Mouse (Mus musculus): ENCODE data around the gene Zc3h6. TPM values are rescaled to one million over a fixed set of nuclear protein-coding genes. Genes with fewer than 3 reads are reported as not detected.
A peak's percentile ranks its signal among the peaks of the same experiment; 100 is the strongest.

Zc3h6 gene
- total RNA-seq, 2 experiments from 2014 or later: 14.7 to 17.5 TPM

- no peak for DNase-seq (ENCODE audit: extremely low spot score in 1 of 2, low spot score in 1 of 2)
Observed at GRCm38 (mm10) chr2:129024820-129025219, 57.6 kb downstream of the Zc3h6 start.

GRCm38 (mm10) chr2:129035381-129035780 is 68.2 kb downstream of the Zc3h6 start:
- DNase-seq (ENCODE audit: extremely low spot score in 1 of 2, low spot score in 1 of 2): no peak

DNA sequence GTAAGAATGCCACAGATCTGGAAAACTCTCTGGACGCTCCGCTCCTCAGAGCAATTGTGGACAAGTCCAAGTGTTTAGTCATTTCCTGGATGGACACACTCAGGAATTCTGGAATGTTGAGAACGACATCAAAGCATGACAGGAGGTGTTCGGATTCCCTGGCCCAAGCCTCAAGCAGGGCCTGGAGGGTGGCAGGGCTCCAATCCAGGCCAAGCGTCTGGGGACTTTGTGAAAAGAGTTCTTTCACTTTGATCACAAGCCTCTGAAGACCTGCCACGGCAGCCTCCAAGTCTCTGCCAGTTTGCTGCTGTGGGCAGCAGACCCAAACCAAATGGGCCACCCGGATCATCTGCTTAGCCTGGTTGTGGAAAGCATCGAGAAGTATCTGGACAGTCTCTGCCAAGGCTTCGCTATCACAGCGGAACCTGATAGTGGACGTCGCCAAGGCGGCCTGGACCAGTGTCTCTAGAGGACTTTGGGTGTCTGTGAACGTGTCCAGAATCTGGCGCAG is 71.3 kb downstream of the Zc3h6 start:
- peak in 1 of 2 experiments; percentile 12 for DNase-seq (ENCODE audit: extremely low spot score in 1 of 2, low spot score in 1 of 2)

DNA sequence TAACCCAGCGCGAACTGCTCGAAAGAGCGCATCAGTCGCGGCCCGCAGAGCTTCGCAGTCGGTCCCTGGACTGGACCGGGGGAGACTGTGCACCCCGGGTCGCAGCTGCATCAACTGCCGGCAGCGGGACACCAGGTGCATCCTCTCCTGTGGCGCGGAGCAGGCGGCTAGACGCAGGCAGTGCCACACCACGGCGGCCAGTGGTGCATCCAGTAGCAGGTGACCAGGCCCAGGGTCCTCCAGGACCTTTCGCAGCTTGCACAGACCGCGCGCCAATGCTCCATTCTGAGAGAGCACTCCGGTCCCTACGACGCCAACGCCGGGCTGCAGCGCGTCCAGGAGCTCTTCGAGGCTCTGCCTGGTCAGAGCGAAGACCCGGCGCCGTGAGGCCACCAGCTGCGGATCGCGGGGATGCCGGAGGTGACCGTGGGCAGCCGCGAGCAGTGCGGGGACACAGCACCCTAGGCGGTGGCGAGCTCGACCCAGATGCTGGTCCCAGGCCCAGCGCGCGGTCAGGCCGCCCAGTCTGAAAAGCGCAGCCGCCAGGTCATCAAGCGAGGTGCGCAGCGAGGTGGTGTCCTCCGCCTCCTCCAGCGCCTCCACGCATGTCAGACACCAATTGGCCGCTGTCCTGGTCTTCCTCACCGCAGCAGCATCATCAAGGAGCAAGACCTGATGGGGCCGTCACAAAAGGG is 71.9 kb downstream of the Zc3h6 start:
- peak in 1 of 2 experiments; percentile 15 for DNase-seq (ENCODE audit: extremely low spot score in 1 of 2, low spot score in 1 of 2)

GRCm38 (mm10) chr2:129040567-129040966 is 73.4 kb downstream of the Zc3h6 start:
- no peak for DNase-seq (ENCODE audit: extremely low spot score in 1 of 2, low spot score in 1 of 2)

DNA sequence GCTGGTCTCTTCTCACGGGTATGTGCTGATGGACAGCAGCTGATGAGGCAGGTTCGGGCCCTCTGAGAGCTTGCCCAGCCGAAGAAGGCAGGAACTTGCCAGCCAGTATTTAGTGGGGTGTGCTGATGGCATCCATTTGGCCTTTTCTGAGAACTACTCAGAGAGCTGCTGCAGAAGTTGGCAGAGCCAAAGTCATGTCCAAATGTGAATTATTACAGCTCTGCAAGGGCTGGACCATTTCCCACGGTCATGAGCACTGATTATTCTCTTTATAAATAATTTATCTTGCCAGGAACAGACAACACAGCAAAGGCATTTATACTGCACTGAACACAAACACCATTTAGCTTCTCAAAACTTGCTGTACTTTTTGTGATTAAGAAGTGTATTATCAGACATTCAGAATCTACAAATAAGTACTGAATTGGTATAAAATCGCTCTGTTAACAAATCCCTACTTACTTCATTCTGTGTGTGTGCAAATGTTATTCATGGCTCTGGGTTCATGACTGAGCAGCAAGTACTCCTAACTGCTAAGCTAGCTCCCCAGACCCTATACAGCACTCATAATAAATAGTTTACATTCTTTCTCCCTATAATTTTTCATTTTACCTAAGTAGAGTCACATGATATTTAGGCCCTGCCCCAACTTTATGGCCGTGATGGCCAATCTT is 79.1 kb downstream of the Zc3h6 start:
- DNase-seq (ENCODE audit: extremely low spot score in 1 of 2, low spot score in 1 of 2): no peak

- DNase-seq (ENCODE audit: extremely low spot score in 1 of 2, low spot score in 1 of 2): no peak
Observed at GRCm38 (mm10) chr2:129046846-129047196, 79.6 kb downstream of the Zc3h6 start.

- no peak for DNase-seq (ENCODE audit: extremely low spot score in 1 of 2, low spot score in 1 of 2)
Observed at GRCm38 (mm10) chr2:129047811-129048210, 80.6 kb downstream of the Zc3h6 start, which contains the start of gene Vinac1. TSS of gene Vinac1 (minus strand) at chr2:129048172.

DNA sequence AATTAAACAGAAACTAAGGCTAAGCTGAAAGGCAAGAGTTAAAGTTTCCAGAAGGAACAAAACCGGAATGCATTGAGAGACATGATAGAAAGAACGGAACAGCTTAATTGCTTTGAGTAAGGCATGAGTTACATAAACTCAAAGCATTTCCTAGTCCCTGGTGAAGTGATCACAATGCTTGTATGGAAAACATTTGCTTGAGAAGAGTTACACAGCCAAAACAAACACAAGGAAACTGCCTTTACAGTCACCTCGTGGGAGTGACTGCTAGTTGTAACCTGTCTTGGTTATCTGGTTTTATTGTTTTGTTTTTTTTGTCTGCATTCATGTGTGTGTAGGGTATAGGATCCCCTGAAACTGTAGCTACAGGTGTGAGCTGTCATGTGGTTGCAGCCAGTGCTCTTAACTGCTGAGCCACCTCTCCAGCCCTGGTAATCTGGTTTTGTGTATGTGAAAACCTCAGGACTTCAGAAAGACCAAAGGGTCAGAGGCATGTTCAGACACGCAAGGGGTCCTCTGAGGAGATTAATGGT is 85.3 kb downstream of the Zc3h6 start:
- DNase-seq (ENCODE audit: extremely low spot score in 1 of 2, low spot score in 1 of 2): no peak

- no peak for DNase-seq (ENCODE audit: extremely low spot score in 1 of 2, low spot score in 1 of 2)
Observed at GRCm38 (mm10) chr2:129055741-129056140, 88.5 kb downstream of the Zc3h6 start.

DNA sequence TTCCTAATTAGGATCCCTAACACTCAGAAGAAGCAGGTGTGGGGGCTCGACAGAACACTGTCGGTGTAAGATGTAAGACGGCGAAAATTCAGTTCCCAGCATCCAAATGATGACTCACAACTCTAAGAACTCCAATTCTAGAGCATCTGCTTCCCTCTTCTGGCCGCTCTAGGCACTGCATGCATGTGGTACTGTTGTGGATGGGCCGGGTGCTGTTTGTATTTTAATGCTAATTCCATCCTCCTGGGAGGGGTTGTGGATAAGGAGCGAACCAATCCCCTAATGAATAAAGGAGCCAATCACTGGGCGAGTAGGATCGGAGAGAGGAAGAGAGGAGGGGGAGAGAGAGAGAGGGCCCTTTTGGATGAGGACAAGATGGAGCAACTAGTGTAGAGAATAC is 89.4 kb downstream of the Zc3h6 start:
- peak in 1 of 2 experiments; percentile 22 for DNase-seq (ENCODE audit: extremely low spot score in 1 of 2, low spot score in 1 of 2)

- DNase-seq (ENCODE audit: extremely low spot score in 1 of 2, low spot score in 1 of 2): no peak
Observed at GRCm38 (mm10) chr2:129057256-129057655, 90.1 kb downstream of the Zc3h6 start.

DNA sequence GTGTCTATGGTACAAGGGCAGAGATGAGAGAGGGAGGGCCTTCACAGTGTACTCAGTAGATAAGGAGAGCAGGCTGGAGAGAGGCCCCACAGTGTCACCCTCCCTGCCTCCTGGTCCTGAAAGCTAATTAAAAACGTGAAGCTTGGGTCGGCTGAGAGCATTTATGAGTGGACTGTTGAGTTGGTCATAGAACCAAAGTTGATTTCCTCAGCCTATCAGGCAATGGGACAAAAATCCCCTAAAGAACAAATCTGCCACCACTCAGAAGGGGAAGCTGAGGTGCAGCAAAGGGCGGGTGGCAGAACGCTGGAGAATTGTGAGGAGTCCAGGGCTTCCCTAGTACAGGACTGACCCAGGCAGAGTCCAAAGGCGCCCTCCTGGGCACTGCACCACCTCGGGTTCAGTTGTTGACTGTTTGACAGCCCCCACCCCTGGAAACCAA is 90.7 kb downstream of the Zc3h6 start:
- DNase-seq (ENCODE audit: extremely low spot score in 1 of 2, low spot score in 1 of 2): no peak

DNA sequence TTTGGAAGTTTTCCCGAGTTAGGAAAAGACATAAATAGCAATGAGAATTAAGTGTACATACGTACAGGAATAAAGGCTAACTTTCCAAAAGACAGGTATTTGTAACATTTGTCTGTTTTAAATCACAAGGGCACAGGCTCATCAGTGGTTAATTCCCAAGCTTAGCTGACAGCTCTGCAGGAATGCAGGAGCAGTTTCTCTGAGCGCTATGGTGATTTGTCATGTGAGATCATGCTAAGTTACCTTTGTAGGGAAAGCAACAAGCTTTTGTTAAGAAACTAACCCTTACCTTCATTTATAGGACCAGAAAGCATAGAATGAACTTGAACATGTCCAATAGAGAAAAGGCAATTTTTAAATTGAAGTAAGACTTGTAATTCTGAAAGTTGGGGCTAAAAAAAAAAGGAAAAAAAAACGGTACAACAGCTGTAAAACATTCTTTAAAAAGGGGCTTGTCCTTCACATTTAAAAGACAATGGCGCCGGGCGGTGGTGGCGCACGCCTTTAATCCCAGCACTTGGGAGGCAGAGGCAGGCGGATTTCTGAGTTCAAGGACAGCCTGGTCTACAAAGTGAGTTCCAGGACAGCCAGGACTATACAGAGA is 94.4 kb downstream of the Zc3h6 start:
- DNase-seq (ENCODE audit: extremely low spot score in 1 of 2, low spot score in 1 of 2): no peak

DNA sequence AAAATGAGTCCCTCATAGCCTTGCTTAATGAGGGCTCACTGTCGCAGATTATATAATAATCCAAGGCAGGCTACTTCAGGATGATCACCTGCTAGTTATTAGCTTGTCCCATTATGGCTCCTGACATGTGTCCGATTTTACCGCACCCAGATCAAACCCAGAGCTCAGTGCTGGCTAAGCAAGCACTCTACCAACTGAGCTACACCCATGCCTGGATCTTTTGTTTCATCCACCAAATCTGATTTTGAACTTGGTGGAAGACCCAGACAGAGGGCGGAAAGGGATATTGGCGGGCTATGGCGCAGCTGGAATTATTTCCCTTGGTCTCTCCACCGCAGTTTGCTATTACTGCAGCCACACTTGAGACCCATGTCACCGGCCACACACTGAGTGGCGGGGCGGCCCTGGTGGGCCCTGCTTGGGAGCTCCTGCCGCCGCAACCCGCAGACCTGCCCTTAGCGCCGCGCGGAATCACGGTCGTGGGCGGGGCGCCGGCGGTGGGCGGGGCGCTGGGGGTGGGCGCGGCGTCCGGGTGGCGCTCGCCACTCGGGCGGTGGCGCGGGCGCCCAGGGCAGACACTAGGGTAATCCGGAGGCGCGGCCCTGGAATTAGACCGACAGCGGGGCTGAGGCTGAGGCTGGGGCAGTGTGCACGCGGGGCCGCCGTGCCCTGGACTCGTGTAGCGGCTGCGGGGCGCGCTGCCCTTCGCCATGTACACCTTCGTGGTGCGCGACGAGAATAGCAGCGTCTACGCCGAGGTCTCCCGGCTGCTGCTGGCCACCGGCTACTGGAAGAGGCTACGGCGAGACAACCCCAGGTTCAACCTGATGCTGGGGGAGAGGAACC is 98.5 kb downstream of the Zc3h6 start, which contains the start of gene Ttl:
TSS of gene Ttl (plus strand) at position 506 of the 846 bp plus-strand sequence.
- peak; percentile 69 to 74 for DNase-seq (ENCODE audit: extremely low spot score in 1 of 2, low spot score in 1 of 2)

DNA sequence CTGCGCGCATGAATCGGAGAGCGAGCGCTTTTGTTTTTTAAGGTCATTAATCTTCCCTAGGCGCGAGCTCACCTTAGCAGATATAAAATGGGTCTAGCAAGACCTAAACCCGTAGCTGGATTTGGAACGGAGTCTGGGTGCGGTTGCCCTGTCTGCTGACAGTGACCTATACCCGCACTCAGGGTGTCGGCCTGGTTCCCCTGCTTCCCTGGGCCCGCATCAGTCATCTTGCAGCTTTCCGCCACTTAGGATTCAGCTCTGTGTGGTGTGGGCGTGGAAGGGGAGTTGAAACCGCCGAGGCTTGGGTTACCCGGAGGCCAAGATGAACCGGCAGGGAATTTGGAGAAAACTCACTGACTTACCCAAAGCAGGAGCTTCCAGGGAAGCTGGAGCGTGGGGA is 99.1 kb downstream of the Zc3h6 start:
- DNase-seq (ENCODE audit: extremely low spot score in 1 of 2, low spot score in 1 of 2): peak; percentile 23 to 28
